Mouse (Mus musculus): ENCODE measurements around the gene S1pr2.
"Not testable (repeated sequence)": the region's sequence is repeated elsewhere in the genome, so short reads cannot be mapped to it uniquely, and the experiment has no call there.

The S1pr2 gene

GRCm38 (mm10) chr9:20976216-20976960 is at the start of gene S1pr2:
Gene S1pr2, minus strand, starts transcription at chr9:20976781.
- DNase-seq = peak; percentile 74

- no peak for DNase-seq
Measured at GRCm38 (mm10) chr9:21025258-21025810, 48.8 kb upstream of the S1pr2 start.

- no peak for DNase-seq
Measured at GRCm38 (mm10) chr9:21022726-21023125, 46.1 kb upstream of the S1pr2 start.

GRCm38 (mm10) chr9:21022288-21022687 is 45.7 kb upstream of the S1pr2 start:
- no peak for DNase-seq

GRCm38 (mm10) chr9:21021363-21021762 is 44.8 kb upstream of the S1pr2 start:
- DNase-seq = no peak

GRCm38 (mm10) chr9:21018600-21018999 is 42.0 kb upstream of the S1pr2 start:
- DNase-seq = no peak

- no peak for DNase-seq
Measured at GRCm38 (mm10) chr9:21017177-21017575, 40.6 kb upstream of the S1pr2 start.

GRCm38 (mm10) chr9:21016331-21017176 is 40.0 kb upstream of the S1pr2 start:
- no peak for DNase-seq

GRCm38 (mm10) chr9:21015571-21016130 is 39.1 kb upstream of the S1pr2 start, which contains the start of gene Icam1:
Gene Icam1, plus strand, starts transcription at chr9:21015985.
- DNase-seq = peak; percentile 82

- peak; percentile 60 for DNase-seq
Measured at GRCm38 (mm10) chr9:21014691-21015570, 38.4 kb upstream of the S1pr2 start.

- DNase-seq = no peak
Measured at GRCm38 (mm10) chr9:21012368-21012767, 35.8 kb upstream of the S1pr2 start.

GRCm38 (mm10) chr9:21011846-21012312 is 35.3 kb upstream of the S1pr2 start:
- DNase-seq = peak; percentile 58

- not testable (repeated sequence) for DNase-seq
Measured at GRCm38 (mm10) chr9:21010939-21011541, 34.5 kb upstream of the S1pr2 start.

- no peak for DNase-seq
Measured at GRCm38 (mm10) chr9:21010362-21010761, 33.8 kb upstream of the S1pr2 start.

- no peak for DNase-seq
Measured at GRCm38 (mm10) chr9:21008007-21008406, 31.4 kb upstream of the S1pr2 start.

GRCm38 (mm10) chr9:21007313-21007952 is 30.9 kb upstream of the S1pr2 start:
- no peak for DNase-seq

GRCm38 (mm10) chr9:21002627-21003551 is 26.3 kb upstream of the S1pr2 start, which contains the start of gene Mrpl4:
Gene Mrpl4, plus strand, starts transcription at chr9:21002738.
- DNase-seq = peak; percentile 80

- DNase-seq = no peak
Measured at GRCm38 (mm10) chr9:21002270-21002626, 25.7 kb upstream of the S1pr2 start.

- no peak for DNase-seq
Measured at GRCm38 (mm10) chr9:21001651-21002200, 25.1 kb upstream of the S1pr2 start.

GRCm38 (mm10) chr9:21000811-21001210 is 24.2 kb upstream of the S1pr2 start:
- peak; percentile 53 for DNase-seq
